Mouse (Mus musculus): ENCODE measurements at regions not wholly inside any gene's neighbourhood (a gene's known extent, or its start where the extent isn't known, plus 50 kb on each side); places are given as distances from the start of the nearest gene placed in this dataset.

- ATAC-seq (ENCODE audit: low FRiP score, low read depth) (no peak), DNase-seq (ENCODE audit: low spot score) (no peak)
- H3K4me3 ChIP-seq (replicated peaks; ENCODE audit: low read length) = no peak overlapping the region
- no peak for TF ChIP-seq POLR2A (IDR thresholded peaks at IDR 0.05; ENCODE audit: borderline replicate concordance, extremely low read depth, insufficient read depth, insufficient read length)
- no peaks in the 10 kb centered on the region for H3K36me3 ChIP-seq (ENCODE audit: control insufficient read depth, insufficient read depth, low read length)
- H3K9me3 ChIP-seq (ENCODE audit: control insufficient read depth, low read length) = no peaks in the 10 kb centered on the region
- peak overlapping the region; percentile 80 for H3K27ac ChIP-seq (replicated peaks; ENCODE audit: low read depth, low read length)
- peaks cover 8% of the 10 kb centered on the region; the same call in 1 of the 2 replicates for H3K4me1 ChIP-seq (ENCODE audit: control insufficient read depth, insufficient read depth, low read length)
- H3K4me2 ChIP-seq (replicated peaks; ENCODE audit: low read depth, low read length, severe bottlenecking) = 0 out of 2 replicates have a peak overlapping the region, but pooled peaks have one; percentile 8
- H3K27me3 ChIP-seq (ENCODE audit: control insufficient read depth, insufficient read depth, low read length) = no peaks in the 10 kb centered on the region
- H3K9ac ChIP-seq (ENCODE audit: low read depth, low read length, severe bottlenecking) = no peak overlapping the region
- 18% methylated on average over 5 of the region's 5 CpGs for WGBS
Measured at GRCm38 (mm10) chr14:105980324-105980680, 83.7 kb upstream of the Spry2 start.

- ATAC-seq (ENCODE audit: low FRiP score, low read depth) (no peak), DNase-seq (ENCODE audit: low spot score) (no peak)
- Histone ChIP-seq H3K9ac (ENCODE audit: low read depth, low read length, severe bottlenecking) (no peak overlapping the region), H3K27me3 (ENCODE audit: control insufficient read depth, insufficient read depth, low read length) (no peaks in the 10 kb centered on the region), H3K4me3 (replicated peaks; ENCODE audit: low read length) (no peak overlapping the region), H3K27ac (replicated peaks; ENCODE audit: low read depth, low read length) (no peak overlapping the region), H3K4me1 (ENCODE audit: control insufficient read depth, insufficient read depth, low read length) (no peaks in the 10 kb centered on the region), H3K9me3 (ENCODE audit: control insufficient read depth, low read length) (no peaks in the 10 kb centered on the region), H3K4me2 (replicated peaks; ENCODE audit: low read depth, low read length, severe bottlenecking) (no peak overlapping the region), H3K36me3 (ENCODE audit: control insufficient read depth, insufficient read depth, low read length) (no peaks in the 10 kb centered on the region)
- TF ChIP-seq POLR2A (IDR thresholded peaks at IDR 0.05; ENCODE audit: borderline replicate concordance, extremely low read depth, insufficient read depth, insufficient read length) = no peak
- WGBS = 90% methylated on average over 4 of the region's 4 CpGs
Measured at GRCm38 (mm10) chr14:105987341-105987882, 90.8 kb upstream of the Spry2 start.

- no peaks in the 10 kb centered on the region for H3K27me3 ChIP-seq (ENCODE audit: control insufficient read depth, insufficient read depth, low read length)
- DNase-seq (ENCODE audit: low spot score) (no peak), ATAC-seq (ENCODE audit: low FRiP score, low read depth) (no peak)
- H3K27ac ChIP-seq (replicated peaks; ENCODE audit: low read depth, low read length) = no peak overlapping the region
- no peaks in the 10 kb centered on the region for H3K9me3 ChIP-seq (ENCODE audit: control insufficient read depth, low read length)
- TF ChIP-seq POLR2A (IDR thresholded peaks at IDR 0.05; ENCODE audit: borderline replicate concordance, extremely low read depth, insufficient read depth, insufficient read length) = no peak
- H3K36me3 ChIP-seq (ENCODE audit: control insufficient read depth, insufficient read depth, low read length) = no peaks in the 10 kb centered on the region
- H3K4me2 ChIP-seq (replicated peaks; ENCODE audit: low read depth, low read length, severe bottlenecking) = no peak overlapping the region
- H3K4me1 ChIP-seq (ENCODE audit: control insufficient read depth, insufficient read depth, low read length) = no peaks in the 10 kb centered on the region
- no peak overlapping the region for H3K9ac ChIP-seq (ENCODE audit: low read depth, low read length, severe bottlenecking)
- no peak overlapping the region for H3K4me3 ChIP-seq (replicated peaks; ENCODE audit: low read length)
Measured at GRCm38 (mm10) chr14:105988738-105989137, 92.1 kb upstream of the Spry2 start.

GRCm38 (mm10) chr14:105993124-105993523 is 96.5 kb upstream of the Spry2 start:
- WGBS = 53% methylated on average over 3 of the region's 3 CpGs
- Histone ChIP-seq H3K4me2 (replicated peaks; ENCODE audit: low read depth, low read length, severe bottlenecking) (no peak overlapping the region), H3K9ac (ENCODE audit: low read depth, low read length, severe bottlenecking) (no peak overlapping the region), H3K4me3 (replicated peaks; ENCODE audit: low read length) (no peak overlapping the region), H3K9me3 (ENCODE audit: control insufficient read depth, low read length) (no peaks in the 10 kb centered on the region), H3K27me3 (ENCODE audit: control insufficient read depth, insufficient read depth, low read length) (no peaks in the 10 kb centered on the region), H3K4me1 (ENCODE audit: control insufficient read depth, insufficient read depth, low read length) (no peaks in the 10 kb centered on the region), H3K36me3 (ENCODE audit: control insufficient read depth, insufficient read depth, low read length) (no peaks in the 10 kb centered on the region), H3K27ac (replicated peaks; ENCODE audit: low read depth, low read length) (0 out of 2 replicates have a peak overlapping the region, but pooled peaks have one; percentile 33)
- ATAC-seq (ENCODE audit: low FRiP score, low read depth) (peak; percentile 89), DNase-seq (ENCODE audit: low spot score) (peak; percentile 77)
- no peak for TF ChIP-seq POLR2A (IDR thresholded peaks at IDR 0.05; ENCODE audit: borderline replicate concordance, extremely low read depth, insufficient read depth, insufficient read length)

GRCm38 (mm10) chr14:105999801-106000200 is 103.2 kb upstream of the Spry2 start:
- TF ChIP-seq POLR2A (IDR thresholded peaks at IDR 0.05; ENCODE audit: borderline replicate concordance, extremely low read depth, insufficient read depth, insufficient read length) = no peak
- no peak overlapping the region for H3K27ac ChIP-seq (replicated peaks; ENCODE audit: low read depth, low read length)
- H3K4me2 ChIP-seq (replicated peaks; ENCODE audit: low read depth, low read length, severe bottlenecking) = no peak overlapping the region
- H3K4me1 ChIP-seq (ENCODE audit: control insufficient read depth, insufficient read depth, low read length) = no peaks in the 10 kb centered on the region
- no peaks in the 10 kb centered on the region for H3K9me3 ChIP-seq (ENCODE audit: control insufficient read depth, low read length)
- 75% methylated on average over 6 of the region's 6 CpGs for WGBS
- DNase-seq (ENCODE audit: low spot score) (no peak), ATAC-seq (ENCODE audit: low FRiP score, low read depth) (no peak)
- H3K4me3 ChIP-seq (replicated peaks; ENCODE audit: low read length) = no peak overlapping the region
- H3K9ac ChIP-seq (ENCODE audit: low read depth, low read length, severe bottlenecking) = no peak overlapping the region
- H3K36me3 ChIP-seq (ENCODE audit: control insufficient read depth, insufficient read depth, low read length) = no peaks in the 10 kb centered on the region
- H3K27me3 ChIP-seq (ENCODE audit: control insufficient read depth, insufficient read depth, low read length) = no peaks in the 10 kb centered on the region

- H3K4me1 ChIP-seq (ENCODE audit: control insufficient read depth, insufficient read depth, low read length) = no peaks in the 10 kb centered on the region
- no peak for TF ChIP-seq POLR2A (IDR thresholded peaks at IDR 0.05; ENCODE audit: borderline replicate concordance, extremely low read depth, insufficient read depth, insufficient read length)
- no peak overlapping the region for H3K9ac ChIP-seq (ENCODE audit: low read depth, low read length, severe bottlenecking)
- H3K27ac ChIP-seq (replicated peaks; ENCODE audit: low read depth, low read length) = no peak overlapping the region
- ATAC-seq (ENCODE audit: low FRiP score, low read depth) (no peak), DNase-seq (ENCODE audit: low spot score) (no peak)
- 79% methylated on average over 2 of the region's 2 CpGs for WGBS
- H3K9me3 ChIP-seq (ENCODE audit: control insufficient read depth, low read length) = 0 out of 2 replicates have a peak, but pooled peaks cover 6% of the 10 kb centered on the region
- no peaks in the 10 kb centered on the region for H3K27me3 ChIP-seq (ENCODE audit: control insufficient read depth, insufficient read depth, low read length)
- no peak overlapping the region for H3K4me2 ChIP-seq (replicated peaks; ENCODE audit: low read depth, low read length, severe bottlenecking)
- no peak overlapping the region for H3K4me3 ChIP-seq (replicated peaks; ENCODE audit: low read length)
- no peaks in the 10 kb centered on the region for H3K36me3 ChIP-seq (ENCODE audit: control insufficient read depth, insufficient read depth, low read length)
Measured at GRCm38 (mm10) chr14:106007769-106008168, 98.2 kb upstream of the Trim52 start.

Data from limb, embryonic 14.5 days (tissue).